Mouse (Mus musculus) stomach, embryonic 14.5 days (tissue): ENCODE data around the gene Ifnar1. TPM values are rescaled to one million over a fixed set of nuclear protein-coding genes. Genes with fewer than 3 reads are reported as not detected.
A peak's percentile ranks its signal among the peaks of the same experiment; 100 is the strongest.
"Not testable (repeated sequence)": the region's sequence is repeated elsewhere in the genome, so short reads cannot be mapped to it uniquely, and the experiment has no call there.

Experiments
- ATAC-seq: fragments of 200-750 bp; cut with Nextera tagmentation; 2 replicates; pipeline ENCODE4 v1.8.0; 2017; ENCODE audit warnings: low read depth, moderate TSS enrichment; ENCODE audit not compliant: insufficient number of reproducible peaks, insufficient read depth, low FRiP score
- H3K27ac ChIP-seq: fragments of 300-500 bp; sonication (generic); 2 replicates; pipeline ENCODE4 v1.5.1; 2014; ENCODE audit warnings: mild to moderate bottlenecking, low read length, moderate library complexity, mixed read lengths
- H3K27me3 ChIP-seq: fragments of 300-500 bp; sonication (generic); 2 replicates; pipeline ENCODE4 v1.6.1; 2014; ENCODE audit warnings: low read length, control low read depth, mixed read lengths; ENCODE audit not compliant: control insufficient read depth, insufficient read depth
- H3K36me3 ChIP-seq: fragments of 300-500 bp; sonication (generic); 2 replicates; pipeline ENCODE4 v1.6.1; 2014; ENCODE audit warnings: mild to moderate bottlenecking, control low read depth, low read length, moderate library complexity, mixed read lengths; ENCODE audit not compliant: control insufficient read depth, insufficient read depth
- H3K4me1 ChIP-seq: fragments of 300-500 bp; sonication (generic); 2 replicates; pipeline ENCODE4 v1.6.1; 2014; ENCODE audit warnings: low read length, control low read depth, mixed read lengths; ENCODE audit not compliant: control insufficient read depth, insufficient read depth
- H3K4me2 ChIP-seq: fragments of 300-500 bp; sonication (generic); replicated peaks from 2 replicates; pipeline ENCODE4 v1.6.1; 2014; ENCODE audit warnings: low read depth, low read length, control low read depth
- H3K4me3 ChIP-seq: fragments of 300-500 bp; sonication (generic); 2 replicates; pipeline ENCODE4 v1.5.1; 2014; ENCODE audit warnings: low read depth, low read length, control low read depth
- H3K9ac ChIP-seq: fragments of 300-500 bp; sonication (generic); replicated peaks from 2 replicates; pipeline ENCODE4 v1.6.1; 2014; ENCODE audit warnings: low read depth, mild to moderate bottlenecking, control low read depth, low read length, moderate library complexity, mixed read lengths
- H3K9me3 ChIP-seq: fragments of 300-500 bp; sonication (generic); 2 replicates; pipeline ENCODE4 v1.6.1; 2016; ENCODE audit warnings: low read depth, low read length, control low read depth; ENCODE audit not compliant: control insufficient read depth
- WGBS: fragments of 180-500 bp; shearing (Covaris S2); extraction: QIAGEN DNeasy Blood & Tissue Kit; methylation state at CpG from one replicate; pipeline ENCODE4 v1.1.7; 2014; 5-methylcytosine and 5-hydroxymethylcytosine counted together
- polyA plus RNA-seq: library from polyadenylated mRNA; unstranded; fragments of >200 nt; fragmentation: Nextera tagmentation; extraction: Ambion mirVana; gene quantifications from 2 replicates; pipeline ENCODE4 v1.2.1, GENCODE M21; 2014

The Ifnar1 gene
- polyA plus RNA-seq, 1 experiment from 2014 or later, result 63.9 TPM

- Histone ChIP-seq H3K9me3 (no peaks in the 10 kb centered on the region), H3K36me3 (no peaks in the 10 kb centered on the region), H3K4me1 (no peaks in the 10 kb centered on the region), H3K4me3 (no peak overlapping the region), H3K27ac (no peak overlapping the region), H3K27me3 (no peaks in the 10 kb centered on the region), H3K9ac (no peak overlapping the region), H3K4me2 (no peak overlapping the region)
- ATAC-seq, result no peak
- 75% methylated on average over 18 of the region's 18 CpGs for WGBS
Measured at GRCm38 (mm10) chr16:91522479-91523309, 37.7 kb downstream of the Ifnar1 start.

- no peaks in the 10 kb centered on the region for H3K36me3 ChIP-seq
- H3K4me2 ChIP-seq, result no peak overlapping the region
- H3K4me1 ChIP-seq, result no peaks in the 10 kb centered on the region
- no peak for ATAC-seq
- no peaks in the 10 kb centered on the region for H3K9me3 ChIP-seq
- 87% methylated on average over 5 of the region's 5 CpGs for WGBS
- no peak overlapping the region for H3K27ac ChIP-seq
- no peaks in the 10 kb centered on the region for H3K27me3 ChIP-seq
- H3K4me3 ChIP-seq, result no peak overlapping the region
- H3K9ac ChIP-seq, result no peak overlapping the region
Measured at GRCm38 (mm10) chr16:91524206-91524605, 39.2 kb downstream of the Ifnar1 start.

GRCm38 (mm10) chr16:91526274-91526673 is 41.2 kb downstream of the Ifnar1 start:
- 91% methylated on average over 6 of the region's 6 CpGs for WGBS
- Histone ChIP-seq H3K9me3 (no peaks in the 10 kb centered on the region), H3K36me3 (no peaks in the 10 kb centered on the region), H3K4me1 (no peaks in the 10 kb centered on the region), H3K9ac (no peak overlapping the region), H3K4me2 (no peak overlapping the region), H3K4me3 (no peak overlapping the region), H3K27ac (no peak overlapping the region), H3K27me3 (no peaks in the 10 kb centered on the region)
- ATAC-seq, result no peak

GRCm38 (mm10) chr16:91527051-91527450 is 42.0 kb downstream of the Ifnar1 start:
- H3K4me2 ChIP-seq, result no peak overlapping the region
- H3K4me3 ChIP-seq, result no peak overlapping the region
- H3K27me3 ChIP-seq, result no peaks in the 10 kb centered on the region
- H3K36me3 ChIP-seq, result no peaks in the 10 kb centered on the region
- H3K9ac ChIP-seq, result no peak overlapping the region
- no peak overlapping the region for H3K27ac ChIP-seq
- 70% methylated on average over 10 of the region's 10 CpGs for WGBS
- no peaks in the 10 kb centered on the region for H3K9me3 ChIP-seq
- H3K4me1 ChIP-seq, result no peaks in the 10 kb centered on the region
- ATAC-seq, result no peak

GRCm38 (mm10) chr16:91527500-91527899 is 42.5 kb downstream of the Ifnar1 start:
- ATAC-seq, result 0 out of 2 replicates have a peak, but pooled peaks have one; percentile 37
- H3K27ac ChIP-seq, result no peak overlapping the region
- H3K36me3 ChIP-seq, result no peaks in the 10 kb centered on the region
- no peaks in the 10 kb centered on the region for H3K4me1 ChIP-seq
- H3K9me3 ChIP-seq, result no peaks in the 10 kb centered on the region
- H3K4me2 ChIP-seq, result no peak overlapping the region
- WGBS, result 43% methylated on average over 5 of the region's 5 CpGs
- no peak overlapping the region for H3K4me3 ChIP-seq
- H3K9ac ChIP-seq, result no peak overlapping the region
- H3K27me3 ChIP-seq, result no peaks in the 10 kb centered on the region

GRCm38 (mm10) chr16:91528578-91528977 is 43.5 kb downstream of the Ifnar1 start:
- Histone ChIP-seq H3K4me3 (no peak overlapping the region), H3K9ac (no peak overlapping the region), H3K27ac (no peak overlapping the region), H3K36me3 (no peaks in the 10 kb centered on the region), H3K27me3 (no peaks in the 10 kb centered on the region), H3K4me1 (no peaks in the 10 kb centered on the region), H3K4me2 (no peak overlapping the region), H3K9me3 (no peaks in the 10 kb centered on the region)
- ATAC-seq, result no peak
- WGBS, result 81% methylated on average over 9 of the region's 9 CpGs

GRCm38 (mm10) chr16:91530830-91531229 is 45.8 kb downstream of the Ifnar1 start:
- not testable (repeated sequence) for H3K36me3 ChIP-seq, H3K9me3 ChIP-seq, H3K4me1 ChIP-seq, H3K27me3 ChIP-seq, H3K4me3 ChIP-seq, ATAC-seq, H3K4me2 ChIP-seq, H3K27ac ChIP-seq, H3K9ac ChIP-seq
- WGBS, result 84% methylated on average over 4 of the region's 4 CpGs

- ATAC-seq, result no peak
- H3K27me3 ChIP-seq, result no peaks in the 10 kb centered on the region
- no peaks in the 10 kb centered on the region for H3K9me3 ChIP-seq
- 75% methylated on average over 6 of the region's 6 CpGs for WGBS
- H3K4me1 ChIP-seq, result no peaks in the 10 kb centered on the region
- H3K4me3 ChIP-seq, result no peak overlapping the region
- H3K9ac ChIP-seq, result no peak overlapping the region
- no peaks in the 10 kb centered on the region for H3K36me3 ChIP-seq
- no peak overlapping the region for H3K4me2 ChIP-seq
- no peak overlapping the region for H3K27ac ChIP-seq
Measured at GRCm38 (mm10) chr16:91531856-91532255, 46.8 kb downstream of the Ifnar1 start.

- Histone ChIP-seq H3K9ac (no peak overlapping the region), H3K4me3 (no peak overlapping the region), H3K4me1 (no peaks in the 10 kb centered on the region), H3K27ac (no peak overlapping the region), H3K9me3 (no peaks in the 10 kb centered on the region), H3K36me3 (no peaks in the 10 kb centered on the region), H3K27me3 (no peaks in the 10 kb centered on the region), H3K4me2 (no peak overlapping the region)
- ATAC-seq, result no peak
- WGBS, result 44% methylated on average over 2 of the region's 2 CpGs
Measured at GRCm38 (mm10) chr16:91532429-91532828, 47.4 kb downstream of the Ifnar1 start.
